Mouse (Mus musculus): Measurements from ENCODE around the gene Igtp.

Igtp gene

GRCm38 (mm10) chr11:58199229-58200037 is at the start of gene Igtp, which contains the start of gene Irgm2:
Gene Igtp (plus strand): TSS chr11:58199556.
Gene Irgm2 (plus strand): TSS chr11:58199618.
- peak; percentile 89 for DNase-seq

DNA sequence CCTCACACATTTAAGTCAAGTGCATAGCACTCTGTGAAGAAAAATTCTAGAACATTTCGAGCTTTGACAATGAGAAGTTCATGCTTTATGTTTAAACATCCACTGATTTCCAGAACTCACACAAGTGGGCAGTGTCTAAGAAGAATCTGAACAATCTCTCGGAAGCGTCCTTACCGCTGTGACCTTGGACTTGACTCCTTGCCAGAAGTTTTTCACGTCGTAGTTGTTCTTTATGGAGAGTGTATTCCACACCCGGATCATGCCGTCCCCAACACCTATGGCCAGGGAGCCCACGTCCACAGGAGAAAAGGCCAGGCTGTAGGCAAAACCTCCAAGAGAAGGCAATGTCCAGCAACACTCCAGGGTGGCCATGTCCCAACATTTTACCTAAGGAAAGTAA is 43.9 kb upstream of the Igtp start:
- DNase-seq, result no peak

DNA sequence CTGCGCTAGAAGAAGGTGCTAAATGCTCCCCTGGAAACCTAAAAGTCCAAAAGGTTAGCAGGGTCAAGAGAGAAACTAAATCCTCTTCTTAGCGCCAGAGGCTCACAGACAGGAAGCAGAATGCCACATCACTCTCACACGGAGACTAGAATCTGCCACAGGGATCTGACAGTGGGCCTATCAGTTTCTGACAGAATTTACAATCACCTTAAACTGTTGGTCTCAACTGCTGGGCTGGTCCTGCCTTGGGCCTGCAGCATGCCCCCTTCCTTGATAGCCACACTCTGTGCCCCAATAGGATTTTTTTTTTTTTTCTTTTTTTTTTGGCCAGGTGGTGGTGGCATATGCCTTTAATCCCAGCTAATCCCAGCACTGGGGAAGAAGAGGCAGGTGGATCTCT is 42.5 kb upstream of the Igtp start:
- DNase-seq, result no peak

DNA sequence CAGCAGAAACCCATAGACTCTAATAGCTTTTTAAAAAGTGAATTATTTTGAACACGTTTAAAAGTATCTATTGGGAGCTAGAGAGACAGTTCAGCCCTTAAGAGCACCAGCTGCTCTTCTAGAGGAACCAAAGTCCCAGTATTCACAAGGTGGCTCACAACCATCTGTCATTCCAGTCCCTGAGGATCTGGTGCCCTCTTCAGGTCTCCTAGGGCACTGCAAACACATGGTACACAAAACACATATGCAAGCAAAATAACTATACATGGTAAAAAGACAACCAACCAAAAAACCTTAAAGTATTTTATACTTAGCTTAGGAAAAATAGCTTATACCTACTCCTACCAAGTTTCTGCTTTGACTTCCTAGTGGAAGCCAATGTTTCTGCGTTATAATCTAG is 34.3 kb upstream of the Igtp start:
- peak; percentile 28 for DNase-seq

DNA sequence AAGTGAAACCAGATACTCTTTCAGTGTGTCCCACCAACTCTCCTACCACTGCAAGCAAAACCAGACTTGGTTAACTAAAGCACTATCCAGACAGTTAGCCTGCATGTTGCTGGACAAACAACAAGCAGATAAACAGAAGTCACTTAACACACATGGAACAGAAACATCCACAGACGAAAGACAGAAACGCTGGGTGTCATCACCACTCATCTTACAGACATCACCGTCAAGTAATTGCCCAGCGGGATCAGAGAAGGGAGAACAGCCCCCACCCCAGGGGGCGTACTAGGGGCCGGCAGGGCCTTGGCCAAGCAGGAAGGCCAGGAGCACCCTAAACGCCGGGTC is 31.6 kb upstream of the Igtp start:
- no peak for DNase-seq

- DNase-seq, result peak; percentile 90
These were observed 31.0 kb upstream of the Igtp start, which contains the start of gene Gemin5 for GRCm38 (mm10) chr11:58168167-58168915. Gene Gemin5 (minus strand): TSS chr11:58168539.

GRCm38 (mm10) chr11:58169666-58170065 is 29.7 kb upstream of the Igtp start:
- DNase-seq, result no peak

DNA sequence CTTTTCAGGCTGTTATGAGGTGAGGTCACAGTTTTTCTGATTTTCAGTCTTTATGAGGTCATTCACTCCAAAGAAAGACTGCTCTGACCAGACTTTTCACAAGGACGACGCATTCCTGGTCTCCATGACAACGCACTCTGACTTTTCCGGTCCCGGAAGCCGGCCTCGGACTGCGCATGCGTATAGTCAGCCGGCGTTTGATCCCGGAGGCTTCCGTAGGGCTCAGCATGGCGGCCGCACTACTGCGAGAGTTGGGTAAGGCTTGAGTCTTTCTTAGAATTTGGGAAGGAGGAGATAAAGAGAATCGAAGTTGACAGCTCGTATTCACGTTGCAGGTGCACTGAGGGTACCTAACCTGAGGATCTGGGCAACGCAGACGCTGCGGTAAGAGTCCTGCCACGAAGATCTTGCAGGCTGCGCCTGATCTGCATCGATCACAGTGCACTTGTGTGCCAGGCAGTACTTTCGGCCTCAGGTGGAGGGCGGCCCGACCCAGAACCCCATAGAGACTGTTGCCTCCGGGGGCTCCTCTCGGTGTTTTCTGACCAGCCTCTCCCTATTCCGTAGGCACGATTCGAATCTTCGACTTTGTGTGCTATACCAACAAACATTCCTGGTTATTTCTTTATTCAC is 27.8 kb upstream of the Igtp start, which contains the start of gene Mrpl22:
Gene Mrpl22, plus strand, starts transcription at position 203 of the 633 bp plus-strand sequence.
- DNase-seq, result peak; percentile 96

- DNase-seq, result peak; percentile 82
These were observed 19.8 kb upstream of the Igtp start for GRCm38 (mm10) chr11:58179563-58179962.

GRCm38 (mm10) chr11:58179986-58180385 is 19.4 kb upstream of the Igtp start:
- DNase-seq, result peak; percentile 49

GRCm38 (mm10) chr11:58180756-58181155 is 18.6 kb upstream of the Igtp start:
- no peak for DNase-seq

DNA sequence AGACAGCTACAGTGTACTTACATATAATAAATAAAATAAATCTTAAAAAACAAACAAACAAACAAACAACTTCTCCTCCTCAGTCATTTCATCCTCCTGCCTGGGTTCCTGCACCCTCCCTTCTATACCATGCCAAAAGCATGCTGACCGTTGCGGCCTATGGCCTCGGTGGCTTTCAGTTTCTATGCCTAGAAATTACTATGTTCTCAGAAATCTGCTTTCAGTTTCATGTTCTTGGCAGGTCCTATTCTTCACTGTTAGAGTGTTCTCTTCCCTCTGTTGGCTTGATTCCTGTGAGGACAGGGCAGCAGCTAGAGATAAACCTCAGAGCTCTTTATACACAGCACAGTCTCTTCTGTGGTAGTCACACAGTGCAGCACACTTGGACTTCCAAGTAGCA is 15.8 kb upstream of the Igtp start:
- DNase-seq, result no peak

- no peak for DNase-seq
These were observed 9.7 kb upstream of the Igtp start for GRCm38 (mm10) chr11:58189675-58190074.

GRCm38 (mm10) chr11:58193326-58193725 is 6.0 kb upstream of the Igtp start:
- DNase-seq, result no peak

- DNase-seq, result no peak
These were observed 5.4 kb upstream of the Igtp start for GRCm38 (mm10) chr11:58193860-58194520.

- DNase-seq, result peak; percentile 23
These were observed 693 bp upstream of the Igtp start for GRCm38 (mm10) chr11:58198663-58199062.

DNA sequence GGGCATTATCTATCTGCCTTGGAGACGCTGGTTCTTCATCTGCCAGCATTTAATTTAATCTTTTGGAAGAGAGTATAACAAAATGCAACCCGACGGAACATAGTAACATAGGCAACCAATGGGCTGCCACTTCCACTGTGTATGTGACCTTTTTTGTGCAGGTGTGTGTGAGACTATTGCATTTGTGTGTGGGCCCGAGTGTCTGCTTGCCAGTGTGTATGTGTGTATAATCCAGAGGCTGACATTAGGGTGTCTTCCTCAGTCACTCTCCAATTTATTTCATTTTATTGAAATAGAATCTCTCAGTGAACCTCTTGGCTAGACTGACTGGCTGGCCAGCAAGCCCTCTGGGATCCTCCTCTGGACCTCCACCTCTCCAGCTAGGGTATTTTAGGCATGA is 870 bp downstream of the Igtp start:
- peak; percentile 55 for DNase-seq

GRCm38 (mm10) chr11:58201052-58201451 is 1.7 kb downstream of the Igtp start:
- DNase-seq, result peak; percentile 66

- DNase-seq, result peak; percentile 58
These were observed 11.0 kb downstream of the Igtp start for GRCm38 (mm10) chr11:58210321-58210886.

DNA sequence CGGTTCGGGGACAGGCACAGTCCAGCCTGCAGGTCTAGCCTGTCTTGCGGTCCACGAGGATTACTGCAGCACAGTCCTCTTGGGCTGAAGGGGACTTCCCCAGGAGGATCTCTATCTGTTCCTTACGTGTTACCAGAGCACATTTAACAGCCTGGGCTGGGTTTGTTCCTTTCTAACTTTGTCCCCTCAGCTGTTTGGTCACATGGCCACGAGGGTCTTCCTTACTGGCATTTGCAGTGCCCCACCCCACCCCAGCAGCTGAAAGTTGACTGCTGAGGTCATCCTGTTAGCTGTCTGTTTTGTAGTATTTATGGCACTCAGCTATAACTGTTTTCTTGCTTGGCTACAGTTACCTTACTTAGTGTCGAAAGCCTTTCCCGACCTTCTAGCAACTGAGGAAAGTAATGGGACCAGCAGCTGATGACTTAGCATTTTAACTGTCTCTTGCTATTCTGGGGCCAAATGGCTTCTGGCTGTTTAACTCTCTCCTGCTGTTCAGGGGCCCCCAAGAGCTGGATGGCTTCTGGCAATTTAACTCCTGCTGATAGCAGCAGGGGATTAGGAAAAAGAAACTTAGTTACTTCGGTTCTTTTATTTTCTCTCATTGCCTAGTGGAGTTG is 11.8 kb downstream of the Igtp start:
- DNase-seq, result peak; percentile 39

DNA sequence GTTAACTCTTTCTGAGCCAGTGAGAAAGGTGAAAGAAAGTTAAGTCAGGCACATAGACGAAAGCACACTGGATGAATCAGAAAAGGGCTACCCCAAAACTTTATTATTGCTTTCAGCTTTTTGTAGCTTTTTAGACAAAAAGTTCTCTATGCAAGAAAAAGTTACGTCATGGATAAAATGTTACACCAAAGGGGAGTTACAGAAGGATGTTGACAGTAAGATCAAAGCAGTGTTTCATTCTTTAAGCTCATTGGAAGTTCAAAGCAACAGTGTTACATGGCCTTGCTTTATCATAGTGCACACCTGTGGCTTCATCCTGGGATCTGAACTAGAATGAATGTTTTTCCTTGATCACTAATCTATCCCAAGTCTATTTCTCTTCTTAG is 12.3 kb downstream of the Igtp start:
- DNase-seq, result no peak

- DNase-seq, result no peak
These were observed 14.5 kb downstream of the Igtp start for GRCm38 (mm10) chr11:58213673-58214342.

All from thymus, postnatal 14 days (tissue).